Mouse (Mus musculus) heart, postnatal 10 days (tissue): Measurements from ENCODE around the gene Rab21. TPM values are rescaled to one million over a fixed set of nuclear protein-coding genes. Genes with fewer than 3 reads are reported as not detected.
A peak's percentile ranks its signal among the peaks of the same experiment; 100 is the strongest.

Experiments used
- DNase-seq, 2 experiments: peaks; one replicate each; pipeline ENCODE4 v3.0.0; 2021
- intact Hi-C: fragments of 180-260 bp; cut with DNase I; formaldehyde crosslinking; loops from one replicate; pipeline ENCODE4 v1.15.1; 2025
- total RNA-seq, 2 experiments: library from RNA; stranded (reverse); gene quantifications; 2 replicates each; pipeline ENCODE4 v1.2.3; 2021

The Rab21 gene
- 10 to 100 TPM; 67.8 to 68.6 TPM for total RNA-seq

- peak; percentile 99 to 100 for DNase-seq
- intact Hi-C loops: loop anchor here (2.0 kb wide), 1 partner anchor 69 kb away; the partner anchor contains the start of genes Thap2 and Zfc3h1
These were observed at the start of gene Rab21 for GRCm38 (mm10) chr10:115315473-115316171. Gene Rab21, minus strand, starts transcription at chr10:115315594.

- intact Hi-C loops: loop anchor here (1.0 kb wide), 1 partner anchor 21 kb away; the partner anchor contains the start of genes Thap2 and Zfc3h1
- DNase-seq: peak in 1 of 2 experiments; percentile 15
These were observed 47.8 kb upstream of the Rab21 start for GRCm38 (mm10) chr10:115363151-115363550.

- DNase-seq: no peak
- intact Hi-C loops: no loop called here
These were observed 47.2 kb upstream of the Rab21 start for GRCm38 (mm10) chr10:115362623-115362964.

- DNase-seq: peak; percentile 97 to 98
- intact Hi-C loops: no loop called here
These were observed 46.6 kb upstream of the Rab21 start, which contains the start of gene Tmem19 for GRCm38 (mm10) chr10:115361840-115362622. Gene Tmem19, minus strand, starts transcription at chr10:115362501.

GRCm38 (mm10) chr10:115359066-115359465 is 43.7 kb upstream of the Rab21 start:
- intact Hi-C loops: no loop called here
- no peak for DNase-seq

GRCm38 (mm10) chr10:115358216-115358919 is 43.0 kb upstream of the Rab21 start:
- intact Hi-C loops: no loop called here
- DNase-seq: no peak

DNA sequence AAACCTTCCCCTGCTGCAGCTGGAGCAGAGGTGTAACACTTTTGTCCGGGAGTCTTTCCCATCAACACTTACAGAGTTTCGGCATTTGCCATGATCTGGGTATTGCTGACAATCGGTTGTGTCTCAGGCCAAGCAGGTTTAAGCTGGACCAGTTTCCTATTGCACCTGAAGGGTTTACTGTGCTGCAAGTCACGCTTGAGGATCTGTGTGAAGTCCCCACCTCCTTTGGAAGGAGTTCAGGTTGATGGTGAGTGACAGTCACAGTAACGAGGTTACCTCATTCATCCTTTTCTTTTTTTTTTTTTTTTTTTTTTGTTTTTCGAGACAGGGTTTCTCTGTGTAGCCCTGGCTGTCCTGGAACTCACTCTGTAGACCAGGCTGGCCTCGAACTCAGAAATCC is 40.7 kb upstream of the Rab21 start:
- intact Hi-C loops: no loop called here
- DNase-seq: no peak

GRCm38 (mm10) chr10:115355016-115355415 is 39.6 kb upstream of the Rab21 start:
- no peak for DNase-seq

DNA sequence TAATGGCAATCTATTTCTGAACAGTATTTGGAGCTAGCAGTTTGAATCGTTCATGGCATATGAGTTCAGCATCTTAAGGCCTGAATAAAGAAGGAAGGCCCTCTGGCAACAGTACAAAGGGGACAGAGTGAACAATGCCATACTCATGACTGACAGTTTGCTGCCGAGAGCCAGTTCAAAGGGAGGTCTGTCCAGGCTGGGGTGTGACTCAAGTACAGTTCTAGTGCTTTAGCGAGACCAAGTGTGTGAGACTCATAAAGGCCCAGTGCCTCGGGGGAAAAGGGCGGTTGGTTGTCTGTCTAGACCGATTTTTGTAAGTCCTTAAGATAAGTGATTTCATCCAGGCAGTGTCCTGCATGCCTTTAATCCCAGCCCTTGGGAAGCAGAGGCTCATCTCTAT is 39.2 kb upstream of the Rab21 start:
- intact Hi-C loops: no loop called here
- DNase-seq: no peak

More at GRCm38 (mm10) chr10:115355016-115355415, 39.6 kb upstream of the Rab21 start:
- intact Hi-C loops: no loop called here

DNA sequence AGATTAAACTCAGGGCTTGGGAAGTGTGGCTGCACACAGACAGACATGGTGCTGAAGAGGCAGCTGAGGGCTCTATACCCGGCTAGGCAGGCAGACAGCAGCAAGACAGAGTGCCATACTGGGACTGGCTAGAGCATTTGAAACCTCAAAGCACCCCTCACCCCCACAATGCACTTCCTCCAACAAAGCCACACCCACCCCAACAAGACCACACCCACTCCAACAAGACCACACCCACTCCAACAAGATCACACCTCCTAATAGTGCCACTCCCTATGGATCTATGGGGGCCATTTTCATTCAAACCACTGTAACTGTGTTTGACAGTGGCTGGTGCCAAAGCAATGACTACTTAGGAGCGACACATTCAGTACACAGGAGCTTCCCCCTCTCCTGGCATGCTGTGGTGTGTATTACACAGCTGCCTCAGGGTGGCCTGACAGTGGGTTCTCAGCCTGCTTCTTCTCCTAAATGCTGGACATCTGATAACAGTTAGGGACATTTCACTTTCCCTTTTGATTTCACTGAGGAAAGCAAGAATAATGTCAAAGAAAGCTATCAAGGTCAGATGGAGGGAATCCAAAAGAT is 35.5 kb upstream of the Rab21 start:
- intact Hi-C loops: no loop called here
- DNase-seq: no peak

DNA sequence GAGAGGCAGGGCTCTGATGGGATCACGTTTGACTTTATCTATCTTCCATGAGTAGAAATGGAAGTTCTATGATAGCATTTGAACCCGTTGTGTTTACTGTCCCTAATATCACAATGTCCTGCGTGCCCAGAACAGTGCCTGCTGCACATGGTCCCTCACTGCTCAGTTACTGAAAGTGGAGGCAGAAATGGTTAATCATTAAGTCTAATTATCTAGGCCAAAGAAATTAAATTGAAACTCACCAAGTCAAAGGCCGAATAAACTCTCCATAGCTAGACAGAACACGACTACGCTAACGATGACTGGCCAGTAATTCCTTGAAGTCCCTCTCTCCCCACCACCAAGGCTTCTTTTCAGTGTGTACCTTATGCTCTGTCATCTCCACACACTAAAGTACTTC is 34.1 kb upstream of the Rab21 start:
- intact Hi-C loops: no loop called here
- DNase-seq: no peak

DNA sequence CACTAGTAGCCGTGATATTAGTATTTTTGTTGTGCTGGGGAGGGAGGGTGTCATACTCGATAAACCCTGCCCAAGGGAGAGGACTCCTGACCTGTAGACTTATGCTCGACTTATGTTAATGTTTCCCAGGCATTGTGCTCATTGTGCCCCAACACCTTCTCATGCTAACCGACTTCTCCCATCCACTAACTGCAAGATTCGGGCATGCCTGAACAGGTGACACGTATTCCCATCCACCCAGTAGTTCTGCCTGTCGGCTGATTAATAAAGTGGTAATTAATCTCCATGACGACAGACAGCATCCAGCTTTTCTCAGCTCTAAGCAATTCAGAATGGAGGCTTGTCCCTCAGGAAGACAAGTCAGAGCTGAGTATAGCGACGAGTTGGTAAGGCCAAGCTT is 33.6 kb upstream of the Rab21 start:
- intact Hi-C loops: no loop called here
- DNase-seq: no peak

DNA sequence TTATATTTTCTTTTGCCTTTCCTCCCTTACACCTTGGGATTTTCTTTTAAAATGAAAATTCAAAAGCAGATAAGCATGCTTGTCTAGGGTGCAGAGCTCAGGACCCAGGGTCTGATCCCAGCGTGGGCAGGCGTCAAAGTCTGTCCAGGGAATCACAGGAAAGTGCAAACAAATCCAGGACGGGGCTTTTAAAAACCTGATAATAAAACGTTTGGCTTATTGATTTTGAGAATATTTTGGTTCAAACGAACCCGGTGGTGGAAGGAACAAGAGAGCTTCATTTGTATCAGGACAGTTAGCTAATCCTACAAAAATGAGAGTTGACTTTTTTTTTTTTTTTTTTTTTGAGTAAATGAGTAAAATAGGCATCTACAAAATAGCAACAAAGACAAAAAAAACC is 32.7 kb upstream of the Rab21 start:
- intact Hi-C loops: no loop called here
- no peak for DNase-seq

DNA sequence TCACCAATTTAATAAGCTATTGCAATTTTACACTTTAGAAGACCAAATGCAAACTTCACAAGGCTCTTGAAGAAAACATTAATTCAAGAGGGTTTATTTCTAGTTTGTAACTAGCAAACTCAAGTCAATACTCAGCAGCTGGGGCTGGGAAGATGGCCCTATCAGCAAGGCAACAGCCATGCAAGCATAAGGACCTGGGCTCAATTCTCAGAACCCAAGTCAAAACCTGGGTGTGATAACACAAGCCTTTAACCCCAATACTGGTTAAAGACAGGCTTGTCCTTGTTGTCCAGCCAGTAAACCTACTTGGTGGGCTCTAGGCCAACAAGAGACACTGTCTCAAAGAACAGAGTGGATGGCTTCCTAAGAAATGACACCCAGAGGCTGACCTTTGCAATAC is 31.1 kb upstream of the Rab21 start:
- no peak for DNase-seq
- intact Hi-C loops: no loop called here

- no peak for DNase-seq
- intact Hi-C loops: no loop called here
These were observed 27.5 kb upstream of the Rab21 start for GRCm38 (mm10) chr10:115342771-115343425.

- no peak for DNase-seq
- intact Hi-C loops: no loop called here
These were observed 24.5 kb upstream of the Rab21 start for GRCm38 (mm10) chr10:115339820-115340328.

- intact Hi-C loops: no loop called here
- no peak for DNase-seq
These were observed 21.5 kb upstream of the Rab21 start for GRCm38 (mm10) chr10:115336901-115337300.

DNA sequence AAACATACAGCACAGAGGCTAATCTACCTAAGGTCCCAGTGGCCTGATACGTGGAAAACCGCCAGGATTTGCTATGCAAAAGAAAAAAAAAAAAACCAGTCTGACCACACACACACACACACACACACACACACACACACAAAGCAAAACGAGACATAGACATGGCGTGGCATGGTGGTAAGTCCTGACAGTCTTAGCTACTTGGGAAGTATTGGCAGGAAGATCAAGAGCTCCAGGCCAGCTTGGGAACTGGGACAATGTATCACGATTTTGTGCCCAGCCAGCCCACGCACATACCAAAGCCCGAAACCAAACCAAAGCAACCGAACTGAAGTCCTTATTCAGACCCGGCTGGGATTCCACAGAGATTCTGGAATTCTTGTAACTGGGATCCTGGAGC is 18.1 kb upstream of the Rab21 start:
- intact Hi-C loops: no loop called here
- peak in 1 of 2 experiments; percentile 23 for DNase-seq

- DNase-seq: no peak
- intact Hi-C loops: no loop called here
These were observed 17.6 kb upstream of the Rab21 start for GRCm38 (mm10) chr10:115332997-115333396.

GRCm38 (mm10) chr10:115332420-115332952 is 17.1 kb upstream of the Rab21 start:
- intact Hi-C loops: no loop called here
- DNase-seq: peak in 1 of 2 experiments; percentile 22
